Comparison of ENCODE assay signal across 22 mouse cellular contexts in genomic region chrX:94657734-94658133, GRCm38 (mm10). TPM values are rescaled to one million over a fixed set of nuclear protein-coding genes. Genes with fewer than 3 reads are reported as not detected.
DNase-seq lines count a peak whose midpoint lies in the region; ATAC-seq and TF ChIP-seq lines count a peak whose summit lies in the region.
"Had no signal": no experiment of that assay in that cellular context is flagged by ENCODE, and none has a peak within 500 bp of the region (broad histone marks: within the 10 kb centered on the region; RNA-seq: fewer than 3 reads in every experiment).

No protein-coding gene starts in this region.

- H3K27me3 ChIP-seq in lung, postnatal 0 days (replicated peaks; ENCODE audit: insufficient read depth, low read length), result no peaks in the 10 kb centered on the region
- no peaks in the 10 kb centered on the region for H3K27me3 ChIP-seq in MEL (ENCODE audit: control insufficient read depth in 1 of 2, insufficient read depth in 2 of 2, low read length in 2 of 2)
- H3K27me3 ChIP-seq: forebrain, embryonic 15.5 days; hindbrain, embryonic 12.5 days had no signal

- no peaks in the 10 kb centered on the region for H3K9me3 ChIP-seq in lung, postnatal 0 days (ENCODE audit: low read length)
- no peaks in the 10 kb centered on the region for H3K9me3 ChIP-seq in MEL (replicated peaks; ENCODE audit: insufficient read depth, low read length)
- H3K9me3 ChIP-seq: embryonic facial prominence, embryonic 10.5 days; forebrain, embryonic 10.5 days; forebrain, embryonic 15.5 days; hindbrain, embryonic 12.5 days had no signal

- H3K79me2 ChIP-seq in MEL (ENCODE audit: control insufficient read depth, insufficient read depth, low read length, poor library complexity), result no peaks in the 10 kb centered on the region

- no peak for TF ChIP-seq POLR2A in MEL (IDR thresholded peaks at IDR 0.05; ENCODE audit: control insufficient read depth in 1 of 2, insufficient read depth in 1 of 2, low read depth in 1 of 2, low read length in 2 of 2, poor library complexity in 1 of 2)

- H3K4me2 ChIP-seq in lung, postnatal 0 days (replicated peaks; ENCODE audit: low read depth, low read length), result no peak overlapping the region
- H3K4me2 ChIP-seq: forebrain, embryonic 15.5 days; hindbrain, embryonic 12.5 days had no signal

- TF ChIP-seq CTCF in lung, postnatal 0 days (IDR thresholded peaks at IDR 0.05), result no peak
- no peak for TF ChIP-seq CTCF in MEL (IDR thresholded peaks at IDR 0.05 in 2 of 3, conservative IDR thresholded peaks at IDR 0.05 in 1 of 3; ENCODE audit: control insufficient read depth in 1 of 3, insufficient read depth in 1 of 3, low read depth in 2 of 3, low read length in 3 of 3, poor library complexity in 1 of 3, severe bottlenecking in 1 of 3)

- no peak for TF ChIP-seq EP300 in lung, postnatal 0 days (IDR thresholded peaks at IDR 0.05)
- TF ChIP-seq EP300 in MEL (IDR thresholded peaks at IDR 0.05; ENCODE audit: low read depth in 1 of 2, low read length in 2 of 2), result peak; percentile 68 to 76

- peak; percentile 21 for DNase-seq in lung, postnatal 0 days (ENCODE audit: low spot score)
- DNase-seq in lung, postnatal 36 days, result no peak
- DNase-seq in MEL (ENCODE audit: low read depth, low spot score), result peak; percentile 78
- peak; percentile 31 for DNase-seq in fat pad, adult 2 months (ENCODE audit: extremely low read depth, low read depth, low spot score)
- no peak for DNase-seq in thymus, postnatal 14 days
- DNase-seq in thymus, adult 18-20 months, result no peak
- no peak for DNase-seq in frontal cortex, postnatal 36 days (ENCODE audit: low spot score in 2 of 2)
- DNase-seq: adrenal gland, postnatal 25 days; cerebellum, adult 18-20 months; cerebellum, adult 9-11 months; cerebellum, postnatal 36 days; gastrocnemius, postnatal 14 days; heart, adult 11 months; heart, postnatal 10 days; heart, postnatal 4 days had no signal

- no peaks in the 10 kb centered on the region for H3K4me1 ChIP-seq in lung, postnatal 0 days (ENCODE audit: insufficient read depth, low read depth, low read length)
- H3K4me1 ChIP-seq in MEL (ENCODE audit: control insufficient read depth in 1 of 2, insufficient read depth in 2 of 2, low read length in 2 of 2), result peaks cover 5 to 10% of the 10 kb centered on the region in 2 experiments
- H3K4me1 ChIP-seq: embryonic facial prominence, embryonic 10.5 days; forebrain, embryonic 10.5 days; forebrain, embryonic 15.5 days; hindbrain, embryonic 12.5 days had no signal

- no peak for ATAC-seq in lung, postnatal 0 days
- ATAC-seq in megakaryocyte-erythroid progenitor cell, adult 5-6 weeks (replicated peaks; ENCODE audit: low FRiP score, low TSS enrichment, poor library complexity, severe bottlenecking), result peak; percentile 89
- ATAC-seq: forebrain, embryonic 15.5 days; hindbrain, embryonic 16.5 days; inflammation-experienced regulatory T-cells, adult 6 months had no signal

- whole genome bisulfite sequencing in lung, postnatal 0 days, result 30% methylated on average over 2 of the region's 2 CpGs

- no peak for TF ChIP-seq RAD21 in MEL (IDR thresholded peaks at IDR 0.05; ENCODE audit: low read depth, low read length)

- H3K27ac ChIP-seq in lung, postnatal 0 days (ENCODE audit: low read length), result no peak overlapping the region
- H3K27ac ChIP-seq in MEL (ENCODE audit: control insufficient read depth, low read depth, low read length), result peak overlapping the region; percentile 84
- H3K27ac ChIP-seq: embryonic facial prominence, embryonic 10.5 days; forebrain, embryonic 10.5 days; forebrain, embryonic 15.5 days; hindbrain, embryonic 12.5 days had no signal

- H3K36me3 ChIP-seq in lung, postnatal 0 days (ENCODE audit: insufficient read depth, low read length), result no peaks in the 10 kb centered on the region
- H3K36me3 ChIP-seq in MEL (ENCODE audit: control insufficient read depth in 1 of 2, insufficient read depth in 2 of 2, low read length in 2 of 2), result peaks cover 0 to 9% of the 10 kb centered on the region in 2 experiments; a peak in 2 of 4 replicates
- H3K36me3 ChIP-seq: embryonic facial prominence, embryonic 10.5 days; forebrain, embryonic 10.5 days; forebrain, embryonic 15.5 days; hindbrain, embryonic 12.5 days had no signal

- H3K9ac ChIP-seq in lung, postnatal 0 days (replicated peaks; ENCODE audit: low read depth), result no peak overlapping the region
- H3K9ac ChIP-seq in MEL (ENCODE audit: control insufficient read depth, low read depth, low read length, poor library complexity, severe bottlenecking), result peak overlapping the region; percentile 47; the same call in 1 of the 2 replicates
- H3K9ac ChIP-seq: forebrain, embryonic 15.5 days; hindbrain, embryonic 12.5 days had no signal

- no peak overlapping the region for H3K4me3 ChIP-seq in lung, postnatal 0 days (ENCODE audit: low read depth, low read length)
- H3K4me3 ChIP-seq in MEL (ENCODE audit: control insufficient read depth in 1 of 2, insufficient read depth in 1 of 2, low read depth in 2 of 2, low read length in 2 of 2), result peak overlapping the region; percentile 9 to 35; a peak in 1 of 4 replicates
- H3K4me3 ChIP-seq: embryonic facial prominence, embryonic 10.5 days; forebrain, embryonic 10.5 days; forebrain, embryonic 15.5 days; hindbrain, embryonic 12.5 days had no signal

TF ChIP-seq in MEL, 35 proteins besides CTCF, POLR2A, EP300 and RAD21:
- TF ChIP-seq ELF1 (IDR thresholded peaks at IDR 0.05; ENCODE audit: low read depth, low read length), result no peak
- TF ChIP-seq TAL1 (IDR thresholded peaks at IDR 0.05; ENCODE audit: low read length), result peak; percentile 37
- no peak for TF ChIP-seq CHD1 (IDR thresholded peaks at IDR 0.05; ENCODE audit: low read depth, low read length)
- TF ChIP-seq SIN3A (IDR thresholded peaks at IDR 0.05; ENCODE audit: low read length), result peak; percentile 28; the same call in 1 of the 2 replicates
- TF ChIP-seq ETS1 (IDR thresholded peaks at IDR 0.05; ENCODE audit: low read depth, low read length), result peak; percentile 67; the same call in 1 of the 2 replicates
- TF ChIP-seq UBTF (IDR thresholded peaks at IDR 0.05; ENCODE audit: borderline replicate concordance, insufficient read depth, low read depth, low read length), result no peak
- no peak for TF ChIP-seq POLR2AphosphoS5 (IDR thresholded peaks at IDR 0.05; ENCODE audit: borderline replicate concordance, low read depth, low read length)
- no peak for TF ChIP-seq ZNF384 (IDR thresholded peaks at IDR 0.05; ENCODE audit: low read depth, low read length)
- TF ChIP-seq MXI1 (IDR thresholded peaks at IDR 0.05; ENCODE audit: low read depth, low read length), result peak; percentile 76
- peak; percentile 44; the same call in 1 of the 2 replicates for TF ChIP-seq RCOR1 (IDR thresholded peaks at IDR 0.05; ENCODE audit: low read depth, low read length)
- TF ChIP-seq KAT2A (conservative IDR thresholded peaks at IDR 0.05; ENCODE audit: low read depth, low read length), result no peak
- peak; percentile 77 for TF ChIP-seq USF1 (IDR thresholded peaks at IDR 0.05; ENCODE audit: low read depth, low read length)
- TF ChIP-seq NELFE (IDR thresholded peaks at IDR 0.05; ENCODE audit: low read depth, low read length), result no peak
- TF ChIP-seq MYC (IDR thresholded peaks at IDR 0.05; ENCODE audit: low read depth, low read length), result peak; percentile 54; the same call in 1 of the 2 replicates
- no peak for TF ChIP-seq USF2 (IDR thresholded peaks at IDR 0.05; ENCODE audit: borderline replicate concordance in 1 of 2, insufficient read depth in 1 of 2, low read depth in 1 of 2, low read length in 2 of 2)
- peak; percentile 82 for TF ChIP-seq MAX (IDR thresholded peaks at IDR 0.05; ENCODE audit: low read length)
- TF ChIP-seq TCF12 (IDR thresholded peaks at IDR 0.05; ENCODE audit: low read depth, low read length), result peak; percentile 60
- TF ChIP-seq CHD2 (IDR thresholded peaks at IDR 0.05; ENCODE audit: low read length), result no peak
- peak; percentile 96 for TF ChIP-seq BHLHE40 (IDR thresholded peaks at IDR 0.05; ENCODE audit: borderline replicate concordance, low read depth, low read length)
- TF ChIP-seq GATA1 (IDR thresholded peaks at IDR 0.05; ENCODE audit: low read depth, low read length), result peak; percentile 74

RNA-seq across cellular contexts. Expression of gene Gspt2, which starts 21.9 kb away (rescaled TPM):
- 1.0 and 1.1 TPM in 2 replicates for polyA plus RNA-seq in lung, postnatal 0 days (2015; fragmentation: Nextera tagmentation; extraction: Ambion mirVana)
- not detected in 2 replicates for total RNA-seq in MEL (2012; rRNA removed)
- polyA plus RNA-seq in MEL (2012; ENCODE audit: insufficient read depth in 1 of 2, insufficient read length in 2 of 2, low read depth in 1 of 2, low replicate concordance in 2 of 2, missing spikeins in 1 of 2), result not detected
- total RNA-seq in megakaryocyte-erythroid progenitor cell, adult 5-6 weeks (2014; fragmentation: Nextera tagmentation), result 1.0 TPM in 1 of 2 replicates, not detected in the other
- 1.1 and 1.4 TPM in 2 replicates for total RNA-seq in megakaryocyte-erythroid progenitor cell, adult 5-6 weeks (2017)

Comparison
In these comparisons a context has a peak if more than half of its experiments do, and no peak if none do; other contexts are left out.
1. DNase-seq: peak in lung, postnatal 0 days (single experiment), MEL (single experiment) and fat pad, adult 2 months (single experiment); none in lung, postnatal 36 days (single experiment), thymus, postnatal 14 days (single experiment), thymus, adult 18-20 months (0 of 2) and frontal cortex, postnatal 36 days (0 of 2).